Mouse (Mus musculus) heart, postnatal 0 days (tissue): Measurements from ENCODE around the gene Slc22a6.

ENCODE experiments used
- CTCF ChIP-seq: IDR thresholded peaks from 2 replicates; pipeline ENCODE4 v1.5.1; 2016; ENCODE audit warnings: antibody characterized with exemption, control low read depth, low read depth
- EP300 ChIP-seq: IDR thresholded peaks from 2 replicates; pipeline ENCODE4 v1.6.1; 2016; ENCODE audit warnings: antibody characterized with exemption, low read depth

DNA sequence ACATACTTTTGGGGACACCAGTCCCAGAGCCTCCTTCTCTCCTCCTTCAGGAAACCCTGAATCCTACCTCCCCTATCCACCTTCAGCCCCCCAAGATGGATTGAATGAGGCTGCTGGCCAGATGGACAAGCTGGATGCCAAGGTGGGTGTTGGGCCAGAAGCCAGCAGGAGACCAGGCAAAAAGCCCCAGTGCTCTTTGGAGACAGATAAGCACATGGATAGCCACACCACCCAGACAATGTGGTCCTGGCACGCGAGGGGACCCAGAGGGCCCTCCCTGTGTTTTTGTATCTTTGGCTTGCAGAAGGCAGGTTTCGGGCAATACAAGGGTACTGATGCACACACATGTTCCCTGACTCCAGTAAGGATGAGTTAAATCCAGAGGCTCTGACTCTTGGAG lies 47.0 kb downstream of the Slc22a6 start:
- no peak for TF ChIP-seq CTCF
- TF ChIP-seq EP300: no peak
